Mouse (Mus musculus) bone marrow, adult 2 months (tissue): ENCODE data around the gene Triml1.

ENCODE experiments used
- CTCF ChIP-seq: fragments of 200-500 bp; IDR thresholded peaks from 2 replicates; pipeline ENCODE4 v1.5.1; 2011; ENCODE audit warnings: low read length, control low read depth; ENCODE audit not compliant: control insufficient read depth, insufficient read depth
- POLR2A ChIP-seq: fragments of 200-500 bp; IDR thresholded peaks from 2 replicates; pipeline ENCODE4 v1.6.1; 2011; ENCODE audit warnings: low read depth, mild to moderate bottlenecking, control low read depth, low read length, borderline replicate concordance; ENCODE audit not compliant: control insufficient read depth

- TF ChIP-seq CTCF (no peak), POLR2A (no peak)
These were observed 28.0 kb upstream of the Triml1 start for GRCm38 (mm10) chr8:43169249-43169755.
